Mouse (Mus musculus): ENCODE measurements at regions not wholly inside any gene's neighbourhood (a gene's known extent, or its start where the extent isn't known, plus 50 kb on each side); places are given as distances from the start of the nearest gene placed in this dataset.

- no peak for TF ChIP-seq CTCF (conservative IDR thresholded peaks at IDR 0.05; ENCODE audit: low read length)
- no peak for TF ChIP-seq NANOG (IDR thresholded peaks at IDR 0.05; ENCODE audit: borderline replicate concordance, low read length)
Observed at GRCm38 (mm10) chr11:7625256-7625655, 411.5 kb upstream of the Igfbp3 start.
